Mouse (Mus musculus): ENCODE results near the gene Olfr372. TPM values are rescaled to one million over a fixed set of nuclear protein-coding genes. Genes with fewer than 3 reads are reported as not detected.
"Not testable (repeated sequence)": the region's sequence is repeated elsewhere in the genome, so short reads cannot be mapped to it uniquely, and the experiment has no call there.

Olfr372 gene
- not detected in 2 replicates for polyA plus RNA-seq (2014; fragmentation: Nextera tagmentation; extraction: Ambion mirVana)

GRCm38 (mm10) chr8:72040918-72041317 lies at the start of gene Olfr372:
Gene Olfr372 (plus strand): TSS chr8:72041218.
- H3K9ac ChIP-seq (ENCODE audit: low read length); H3K27ac ChIP-seq (ENCODE audit: low read depth, low read length); H3K9me3 ChIP-seq (replicated peaks; ENCODE audit: control insufficient read depth, low read length); ATAC-seq; H3K36me3 ChIP-seq (ENCODE audit: control insufficient read depth, insufficient read depth, low read length); H3K4me3 ChIP-seq (ENCODE audit: low read depth, low read length); H3K27me3 ChIP-seq (replicated peaks; ENCODE audit: control insufficient read depth, insufficient read depth, low read length); H3K4me1 ChIP-seq (ENCODE audit: control insufficient read depth, insufficient read depth, low read length); H3K4me2 ChIP-seq (ENCODE audit: low read length); DNase-seq (ENCODE audit: low spot score): not testable (repeated sequence)
- WGBS: 80% methylated on average over 4 of the region's 4 CpGs

DNA sequence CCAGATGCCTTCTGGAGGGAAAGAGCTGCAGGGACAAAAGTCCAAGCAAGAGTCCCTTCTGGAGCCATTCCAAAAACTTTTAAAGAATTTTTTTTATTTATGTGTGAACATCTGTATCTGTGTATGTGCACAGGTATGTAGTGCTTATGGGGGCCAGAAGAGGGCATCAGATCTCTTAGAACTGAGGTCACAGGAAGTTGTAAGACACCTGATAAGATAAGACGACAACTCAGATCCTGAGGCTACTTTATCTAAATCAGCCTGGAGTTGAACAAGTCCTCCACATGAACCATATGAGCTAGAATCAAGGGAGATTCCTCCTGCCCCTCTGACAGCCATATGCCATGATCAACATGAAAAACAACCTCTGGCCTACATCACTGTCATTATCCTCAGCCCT lies 41.6 kb upstream of the Olfr372 start:
- WGBS: 88% methylated on average over 1 of the region's 1 CpGs
- H3K4me2 ChIP-seq (ENCODE audit: low read length): no peak overlapping the region
- ATAC-seq (no peak), DNase-seq (ENCODE audit: low spot score) (no peak)
- H3K27ac ChIP-seq (ENCODE audit: low read depth, low read length): no peak overlapping the region
- no peaks in the 10 kb centered on the region for H3K9me3 ChIP-seq (replicated peaks; ENCODE audit: control insufficient read depth, low read length)
- no peak overlapping the region for H3K4me3 ChIP-seq (ENCODE audit: low read depth, low read length)
- no peaks in the 10 kb centered on the region for H3K27me3 ChIP-seq (replicated peaks; ENCODE audit: control insufficient read depth, insufficient read depth, low read length)
- no peaks in the 10 kb centered on the region for H3K36me3 ChIP-seq (ENCODE audit: control insufficient read depth, insufficient read depth, low read length)
- no peak overlapping the region for H3K9ac ChIP-seq (ENCODE audit: low read length)
- no peaks in the 10 kb centered on the region for H3K4me1 ChIP-seq (ENCODE audit: control insufficient read depth, insufficient read depth, low read length)

- Histone ChIP-seq H3K4me2 (ENCODE audit: low read length) (no peak overlapping the region), H3K27ac (ENCODE audit: low read depth, low read length) (no peak overlapping the region), H3K9me3 (replicated peaks; ENCODE audit: control insufficient read depth, low read length) (no peaks in the 10 kb centered on the region), H3K27me3 (replicated peaks; ENCODE audit: control insufficient read depth, insufficient read depth, low read length) (no peaks in the 10 kb centered on the region), H3K4me1 (ENCODE audit: control insufficient read depth, insufficient read depth, low read length) (no peaks in the 10 kb centered on the region), H3K4me3 (ENCODE audit: low read depth, low read length) (no peak overlapping the region), H3K9ac (ENCODE audit: low read length) (no peak overlapping the region), H3K36me3 (ENCODE audit: control insufficient read depth, insufficient read depth, low read length) (no peaks in the 10 kb centered on the region)
- 69% methylated on average over 3 of the region's 3 CpGs for WGBS
- no peak for ATAC-seq
- DNase-seq (ENCODE audit: low spot score): no peak
Measured at GRCm38 (mm10) chr8:72000223-72000622, 40.8 kb upstream of the Olfr372 start.

GRCm38 (mm10) chr8:72002942-72003341 lies 38.1 kb upstream of the Olfr372 start:
- Histone ChIP-seq H3K9ac (ENCODE audit: low read length) (no peak overlapping the region), H3K9me3 (replicated peaks; ENCODE audit: control insufficient read depth, low read length) (no peaks in the 10 kb centered on the region), H3K4me1 (ENCODE audit: control insufficient read depth, insufficient read depth, low read length) (no peaks in the 10 kb centered on the region), H3K4me2 (ENCODE audit: low read length) (no peak overlapping the region), H3K36me3 (ENCODE audit: control insufficient read depth, insufficient read depth, low read length) (no peaks in the 10 kb centered on the region), H3K4me3 (ENCODE audit: low read depth, low read length) (no peak overlapping the region), H3K27me3 (replicated peaks; ENCODE audit: control insufficient read depth, insufficient read depth, low read length) (no peaks in the 10 kb centered on the region), H3K27ac (ENCODE audit: low read depth, low read length) (no peak overlapping the region)
- ATAC-seq (no peak), DNase-seq (ENCODE audit: low spot score) (no peak)

GRCm38 (mm10) chr8:72005912-72006311 lies 35.1 kb upstream of the Olfr372 start:
- no peaks in the 10 kb centered on the region for H3K27me3 ChIP-seq (replicated peaks; ENCODE audit: control insufficient read depth, insufficient read depth, low read length)
- no peak for ATAC-seq
- H3K9ac ChIP-seq (ENCODE audit: low read length): no peak overlapping the region
- DNase-seq (ENCODE audit: low spot score): no peak
- no peak overlapping the region for H3K27ac ChIP-seq (ENCODE audit: low read depth, low read length)
- H3K4me1 ChIP-seq (ENCODE audit: control insufficient read depth, insufficient read depth, low read length): no peaks in the 10 kb centered on the region
- no peaks in the 10 kb centered on the region for H3K9me3 ChIP-seq (replicated peaks; ENCODE audit: control insufficient read depth, low read length)
- WGBS: 89% methylated on average over 3 of the region's 3 CpGs
- no peak overlapping the region for H3K4me2 ChIP-seq (ENCODE audit: low read length)
- no peak overlapping the region for H3K4me3 ChIP-seq (ENCODE audit: low read depth, low read length)
- no peaks in the 10 kb centered on the region for H3K36me3 ChIP-seq (ENCODE audit: control insufficient read depth, insufficient read depth, low read length)

- H3K36me3 ChIP-seq (ENCODE audit: control insufficient read depth, insufficient read depth, low read length): no peaks in the 10 kb centered on the region
- H3K4me2 ChIP-seq (ENCODE audit: low read length): no peak overlapping the region
- no peaks in the 10 kb centered on the region for H3K27me3 ChIP-seq (replicated peaks; ENCODE audit: control insufficient read depth, insufficient read depth, low read length)
- DNase-seq (ENCODE audit: low spot score) (no peak), ATAC-seq (no peak)
- H3K9me3 ChIP-seq (replicated peaks; ENCODE audit: control insufficient read depth, low read length): no peaks in the 10 kb centered on the region
- no peak overlapping the region for H3K9ac ChIP-seq (ENCODE audit: low read length)
- no peaks in the 10 kb centered on the region for H3K4me1 ChIP-seq (ENCODE audit: control insufficient read depth, insufficient read depth, low read length)
- WGBS: 89% methylated on average over 1 of the region's 1 CpGs
- no peak overlapping the region for H3K4me3 ChIP-seq (ENCODE audit: low read depth, low read length)
- no peak overlapping the region for H3K27ac ChIP-seq (ENCODE audit: low read depth, low read length)
Measured at GRCm38 (mm10) chr8:72006763-72007162, 34.3 kb upstream of the Olfr372 start.

DNA sequence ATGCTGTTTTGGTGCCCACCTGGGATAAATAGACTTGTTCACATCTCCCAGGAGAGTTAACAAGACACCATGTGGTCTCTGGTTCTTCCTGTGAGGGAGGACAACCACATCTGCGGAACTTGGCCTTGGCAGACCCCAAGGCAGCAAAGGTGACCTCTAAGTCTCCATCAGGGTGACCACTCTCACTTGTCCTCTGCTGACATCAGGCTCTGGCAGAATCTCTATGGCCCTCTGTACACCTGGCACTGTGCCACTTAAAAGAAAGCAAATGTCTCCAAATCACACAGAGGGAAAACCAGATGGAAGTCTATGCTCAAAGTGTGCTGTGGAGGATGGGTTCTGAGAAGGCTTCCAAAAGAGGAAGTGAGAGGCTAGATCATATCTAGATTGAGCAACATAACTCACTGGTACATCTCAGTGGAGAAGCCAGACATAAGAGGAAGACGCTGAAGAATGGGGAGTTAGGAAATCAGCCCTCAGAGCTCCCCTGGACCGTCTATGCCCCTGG lies 32.8 kb upstream of the Olfr372 start:
- Histone ChIP-seq H3K27me3 (replicated peaks; ENCODE audit: control insufficient read depth, insufficient read depth, low read length) (no peaks in the 10 kb centered on the region), H3K9ac (ENCODE audit: low read length) (no peak overlapping the region), H3K4me1 (ENCODE audit: control insufficient read depth, insufficient read depth, low read length) (no peaks in the 10 kb centered on the region), H3K27ac (ENCODE audit: low read depth, low read length) (no peak overlapping the region), H3K4me2 (ENCODE audit: low read length) (no peak overlapping the region), H3K4me3 (ENCODE audit: low read depth, low read length) (no peak overlapping the region), H3K9me3 (replicated peaks; ENCODE audit: control insufficient read depth, low read length) (no peaks in the 10 kb centered on the region), H3K36me3 (ENCODE audit: control insufficient read depth, insufficient read depth, low read length) (no peaks in the 10 kb centered on the region)
- no peak for ATAC-seq
- DNase-seq (ENCODE audit: low spot score): no peak
- 78% methylated on average over 3 of the region's 3 CpGs for WGBS

DNA sequence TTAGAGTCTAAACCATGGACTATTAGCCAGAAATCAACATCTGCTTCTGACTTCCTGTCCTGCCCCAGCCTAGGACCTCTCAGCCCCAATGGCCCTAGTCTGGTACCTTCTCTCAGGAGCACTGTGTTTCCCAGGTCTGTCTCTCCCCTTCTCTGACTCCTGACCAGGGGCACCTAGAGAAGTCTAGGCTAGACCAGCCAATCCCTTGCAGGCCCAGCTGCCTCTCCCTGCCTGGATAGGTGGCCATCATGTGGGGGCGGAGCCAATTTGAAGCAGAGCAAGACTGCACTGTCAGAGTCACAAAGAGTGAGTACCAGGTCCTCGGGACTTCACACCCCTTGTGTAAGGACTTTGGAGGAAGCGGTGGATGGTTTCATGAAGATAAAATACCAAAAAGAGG lies 31.5 kb upstream of the Olfr372 start, which contains the start of gene Cyp4f18:
Cyp4f18 (minus strand) TSS at position 154 of the 400 bp plus-strand sequence.
- 68% methylated on average over 3 of the region's 3 CpGs for WGBS
- H3K27ac ChIP-seq (ENCODE audit: low read depth, low read length): no peak within 1 kb of the TSS
- no peaks in the 10 kb centered on the region for H3K36me3 ChIP-seq (ENCODE audit: control insufficient read depth, insufficient read depth, low read length)
- H3K9ac ChIP-seq (ENCODE audit: low read length): no peak within 1 kb of the TSS
- no peaks in the 10 kb centered on the region for H3K9me3 ChIP-seq (replicated peaks; ENCODE audit: control insufficient read depth, low read length)
- DNase-seq (ENCODE audit: low spot score) (no peak), ATAC-seq (no peak)
- H3K4me3 ChIP-seq (ENCODE audit: low read depth, low read length): no peak within 1 kb of the TSS
- no peaks in the 10 kb centered on the region for H3K4me1 ChIP-seq (ENCODE audit: control insufficient read depth, insufficient read depth, low read length)
- no peaks in the 10 kb centered on the region for H3K27me3 ChIP-seq (replicated peaks; ENCODE audit: control insufficient read depth, insufficient read depth, low read length)
- no peak within 1 kb of the TSS for H3K4me2 ChIP-seq (ENCODE audit: low read length)

- WGBS: 70% methylated on average over 6 of the region's 6 CpGs
- not testable (repeated sequence) for H3K4me3 ChIP-seq (ENCODE audit: low read depth, low read length); H3K27me3 ChIP-seq (replicated peaks; ENCODE audit: control insufficient read depth, insufficient read depth, low read length); H3K9me3 ChIP-seq (replicated peaks; ENCODE audit: control insufficient read depth, low read length); H3K36me3 ChIP-seq (ENCODE audit: control insufficient read depth, insufficient read depth, low read length); H3K4me2 ChIP-seq (ENCODE audit: low read length); H3K4me1 ChIP-seq (ENCODE audit: control insufficient read depth, insufficient read depth, low read length); H3K27ac ChIP-seq (ENCODE audit: low read depth, low read length); DNase-seq (ENCODE audit: low spot score); ATAC-seq; H3K9ac ChIP-seq (ENCODE audit: low read length)
Measured at GRCm38 (mm10) chr8:72013506-72014228, 27.4 kb upstream of the Olfr372 start.

Measured in forebrain, embryonic 14.5 days (tissue).